Mouse (Mus musculus) urinary bladder, postnatal 10 days (tissue): ENCODE results near the gene Unc13d.
A peak's percentile ranks its signal among the peaks of the same experiment; 100 is the strongest.
"Not testable (repeated sequence)": the region's sequence is repeated elsewhere in the genome, so short reads cannot be mapped to it uniquely, and the experiment has no call there.

Experiments used
- DNase-seq: peaks from one replicate; pipeline ENCODE4 v3.0.0; 2022; ENCODE audit warnings: low spot score

The Unc13d gene

DNA sequence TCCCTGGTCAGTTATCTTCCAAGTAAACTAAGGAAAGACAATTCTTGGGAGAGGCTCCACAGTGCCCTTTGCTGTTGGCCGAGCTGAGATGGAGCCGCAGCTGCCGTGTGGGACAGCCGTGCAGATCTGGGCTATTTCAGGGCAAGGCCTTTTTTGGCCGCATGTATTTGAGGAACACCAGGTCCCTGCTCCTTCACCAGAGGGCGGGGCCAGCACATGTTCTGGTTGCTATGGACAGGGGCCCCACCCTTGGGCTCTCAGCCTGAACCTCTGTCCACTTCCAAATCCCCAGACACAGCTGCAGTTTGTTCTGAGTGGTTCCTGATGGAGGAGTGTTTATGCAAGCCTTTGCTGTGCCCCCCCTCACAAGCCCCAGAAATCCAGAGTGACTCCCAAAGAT, 22.6 kb upstream of the Unc13d start:
- DNase-seq, result no peak

DNA sequence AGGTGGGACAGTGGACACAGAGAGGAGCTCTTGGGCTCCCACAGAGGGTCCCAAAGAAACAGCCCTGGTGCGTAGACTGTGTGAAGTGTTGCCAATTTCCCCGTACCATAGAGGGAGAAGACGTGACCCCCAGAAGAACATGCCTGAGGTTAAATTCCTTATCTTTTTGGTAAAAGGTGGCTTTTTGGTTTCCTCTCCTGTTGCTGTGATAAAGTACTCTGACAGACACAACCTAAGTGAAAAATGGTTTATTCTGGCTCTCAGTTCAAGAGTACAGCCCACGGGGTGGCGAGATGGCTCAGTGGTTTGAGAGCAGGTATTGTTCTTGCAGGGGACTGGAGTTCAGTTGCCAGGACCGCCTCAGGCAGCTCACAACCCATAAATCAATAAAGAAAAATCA, 21.7 kb upstream of the Unc13d start:
- DNase-seq, result no peak

DNA sequence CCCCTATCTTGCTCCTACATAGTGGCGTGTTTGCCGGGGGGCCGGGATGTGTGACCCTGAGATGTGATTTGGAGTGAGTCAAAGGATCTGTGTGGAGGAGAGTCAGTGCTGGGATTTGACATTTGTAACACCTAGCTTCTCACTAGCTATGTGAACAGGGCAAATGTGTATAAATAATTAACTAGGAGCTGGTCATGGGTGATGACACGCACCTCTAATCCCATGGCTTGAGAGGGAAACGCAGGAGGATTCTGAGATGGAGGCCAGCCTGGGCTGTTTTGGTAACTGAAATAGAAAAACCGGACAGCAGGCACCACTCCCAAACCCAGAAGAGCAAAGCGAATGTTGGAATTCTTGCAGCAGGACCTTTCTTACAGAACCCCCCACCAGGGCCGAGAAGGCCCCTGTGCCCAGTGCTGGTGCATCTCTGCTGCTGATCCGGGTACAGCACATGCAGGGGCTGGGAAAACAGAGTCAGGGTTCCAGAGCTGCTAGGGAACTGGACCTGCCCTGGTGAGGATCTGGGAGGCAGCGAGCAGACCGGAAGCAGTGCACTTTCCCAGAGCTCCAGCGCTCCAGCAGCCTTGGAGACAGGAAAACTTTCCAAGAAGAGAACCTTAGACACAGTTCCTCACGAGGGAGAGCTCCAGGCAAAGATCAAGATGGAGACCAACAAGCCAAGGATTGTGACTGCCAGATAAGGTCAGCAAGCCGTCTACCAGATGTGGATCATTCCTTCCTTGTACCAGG, 21.1 kb upstream of the Unc13d start:
- no peak for DNase-seq

DNA sequence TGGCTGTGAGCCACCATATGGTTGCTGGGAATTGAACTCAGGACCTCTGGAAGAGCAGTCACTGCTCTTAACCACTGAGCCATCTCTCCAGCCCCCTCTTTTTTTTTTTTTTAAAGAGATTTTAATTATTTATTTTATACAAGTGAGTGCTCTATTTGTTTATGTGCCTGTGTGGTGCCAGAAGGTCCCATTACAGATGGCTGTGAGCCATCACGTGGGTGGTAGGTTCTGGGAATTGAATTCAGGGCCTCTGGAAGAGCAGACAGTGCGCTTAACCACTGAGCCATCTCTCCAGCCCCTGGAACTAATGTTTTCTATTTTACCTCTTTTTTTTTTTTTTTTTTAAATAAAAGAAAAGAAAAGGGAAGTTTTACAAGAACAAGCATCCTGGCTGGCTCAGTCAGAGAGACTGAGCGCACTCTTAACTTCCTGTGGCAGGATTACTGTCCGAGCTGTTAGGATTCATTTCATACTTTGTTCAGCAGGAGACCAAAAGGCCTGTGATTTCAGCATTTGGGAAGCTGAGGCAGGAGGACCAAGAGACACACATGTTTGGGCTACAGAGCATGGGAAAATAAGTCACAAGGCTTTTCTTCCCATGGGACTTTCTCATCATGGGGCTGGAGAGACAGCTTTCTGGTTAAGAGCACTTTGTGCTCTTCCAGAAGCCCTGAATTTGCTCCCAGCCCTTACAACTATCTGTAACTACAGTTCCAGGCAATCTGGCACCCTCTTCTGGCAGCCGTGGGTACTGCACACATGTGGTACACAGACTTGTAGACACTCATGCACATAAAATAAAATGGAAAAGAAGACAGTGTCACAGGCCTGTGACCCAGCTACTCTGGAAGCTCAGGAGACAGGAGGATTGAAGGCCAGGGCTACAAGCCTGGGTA, 18.7 kb upstream of the Unc13d start:
- no peak for DNase-seq

DNA sequence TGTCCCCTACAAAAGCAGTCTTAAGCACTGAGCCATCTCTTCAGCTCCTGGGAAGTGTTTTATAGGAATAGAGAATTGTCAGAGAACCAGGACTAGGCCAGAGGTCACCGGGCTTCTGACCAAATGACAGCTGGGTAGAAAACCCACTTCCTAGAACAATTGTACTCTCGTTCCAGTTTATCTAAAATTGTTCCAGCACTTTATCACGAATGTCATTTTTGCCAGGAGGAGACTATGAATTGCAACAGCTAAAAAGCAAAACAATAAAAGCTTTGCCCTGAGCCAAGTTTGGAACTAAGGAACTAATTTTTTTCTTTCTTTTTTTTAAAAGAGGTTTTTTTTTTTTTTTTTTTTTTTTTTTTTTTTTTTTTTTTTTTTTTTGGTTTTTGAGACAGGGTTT, 17.8 kb upstream of the Unc13d start:
- DNase-seq, result no peak

DNA sequence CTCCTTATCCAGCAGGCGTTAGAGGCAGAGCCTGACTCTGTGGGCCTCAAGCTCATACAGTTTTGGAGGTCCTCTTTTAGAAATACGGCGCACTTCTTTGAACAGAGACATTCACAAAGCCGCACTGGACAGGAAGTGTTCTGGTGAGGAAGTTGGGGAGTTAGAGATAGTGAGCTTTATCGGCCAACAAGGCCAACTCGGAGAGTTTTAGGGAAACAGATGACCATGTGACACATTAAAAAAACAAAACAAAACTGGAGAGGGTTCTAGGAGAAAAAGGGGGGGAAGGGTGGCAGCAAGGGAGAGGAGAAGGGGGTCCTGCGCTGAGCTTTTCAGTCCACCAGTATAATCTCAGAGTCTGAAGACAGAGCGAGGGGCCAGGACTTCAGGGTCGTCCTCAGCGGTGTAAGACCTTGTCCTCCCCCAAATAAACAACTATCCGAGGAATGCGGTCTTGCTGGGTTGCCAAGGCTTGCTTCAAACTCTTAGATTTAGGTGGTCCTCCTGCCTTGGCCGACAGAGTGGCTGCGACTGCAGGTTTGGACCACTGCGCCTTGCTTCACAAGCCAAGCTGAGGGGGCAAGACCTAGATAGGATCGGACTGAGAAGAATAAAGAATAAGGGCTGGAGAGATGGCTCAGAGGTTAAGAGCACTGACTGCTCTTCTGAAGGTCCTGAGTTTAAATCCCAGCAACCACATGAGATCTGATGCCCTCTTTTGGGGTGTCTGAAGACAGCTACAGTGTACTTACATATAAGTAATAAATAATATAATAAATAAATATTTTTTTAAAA, 16.2 kb upstream of the Unc13d start:
- no peak for DNase-seq

DNA sequence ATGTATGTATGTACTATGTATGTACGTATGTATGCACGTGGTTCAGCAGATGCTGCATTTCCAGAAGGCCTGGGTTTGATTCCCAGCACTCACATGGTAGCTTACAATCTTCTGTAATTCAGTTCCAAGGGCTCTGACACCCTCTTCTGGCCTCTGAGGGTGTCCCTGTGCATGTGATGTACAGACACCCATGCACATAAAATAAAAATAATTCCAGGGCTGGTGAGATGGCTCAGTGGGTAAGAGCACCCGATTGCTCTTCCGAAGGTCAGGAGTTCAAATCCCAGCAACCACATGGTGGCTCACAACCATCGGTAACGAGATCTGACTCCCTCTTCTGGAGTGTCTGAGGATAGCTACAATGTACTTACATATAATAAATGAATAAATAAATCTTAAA, 15.2 kb upstream of the Unc13d start:
- DNase-seq, result not testable (repeated sequence)

DNA sequence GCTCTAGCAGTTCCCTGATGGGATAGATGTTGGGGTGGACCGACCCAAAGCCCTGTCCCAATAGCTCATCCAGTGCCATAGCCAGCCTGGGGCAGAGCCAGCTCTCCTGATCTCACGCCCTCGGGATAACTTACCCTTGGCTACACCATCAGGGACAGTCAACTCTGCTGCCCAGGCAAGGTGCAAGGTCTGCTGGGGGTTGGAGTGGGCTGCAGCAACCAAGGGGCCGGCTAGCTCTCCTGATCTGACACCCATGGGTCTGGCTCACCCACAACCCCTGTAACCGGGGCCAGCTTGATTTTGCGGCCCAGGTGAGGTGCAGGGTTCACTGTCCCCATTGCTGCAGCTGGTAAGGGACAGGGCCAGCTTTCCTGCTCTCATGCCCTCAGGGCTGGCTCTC, 13.8 kb upstream of the Unc13d start:
- DNase-seq, result no peak

DNA sequence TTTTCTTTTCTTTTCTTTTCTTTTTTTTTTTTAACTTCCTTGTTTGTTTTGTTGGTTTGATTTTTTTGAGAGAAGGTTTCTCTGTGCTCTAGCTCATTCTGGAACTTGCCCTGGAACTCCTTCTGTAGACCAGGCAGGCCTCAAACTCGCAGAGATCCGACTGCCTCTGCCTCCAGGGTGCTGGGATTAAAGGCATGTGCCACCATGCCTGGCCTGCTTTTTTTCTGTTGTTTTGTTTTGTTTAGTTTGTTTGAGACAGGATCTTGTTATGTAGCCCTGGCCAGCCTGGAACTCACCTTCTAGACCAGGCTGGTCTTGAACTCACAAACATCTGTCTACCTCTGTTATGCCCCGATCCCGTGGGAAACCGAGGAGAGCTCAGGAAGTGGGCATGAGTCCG, 11.8 kb upstream of the Unc13d start:
- no peak for DNase-seq

DNA sequence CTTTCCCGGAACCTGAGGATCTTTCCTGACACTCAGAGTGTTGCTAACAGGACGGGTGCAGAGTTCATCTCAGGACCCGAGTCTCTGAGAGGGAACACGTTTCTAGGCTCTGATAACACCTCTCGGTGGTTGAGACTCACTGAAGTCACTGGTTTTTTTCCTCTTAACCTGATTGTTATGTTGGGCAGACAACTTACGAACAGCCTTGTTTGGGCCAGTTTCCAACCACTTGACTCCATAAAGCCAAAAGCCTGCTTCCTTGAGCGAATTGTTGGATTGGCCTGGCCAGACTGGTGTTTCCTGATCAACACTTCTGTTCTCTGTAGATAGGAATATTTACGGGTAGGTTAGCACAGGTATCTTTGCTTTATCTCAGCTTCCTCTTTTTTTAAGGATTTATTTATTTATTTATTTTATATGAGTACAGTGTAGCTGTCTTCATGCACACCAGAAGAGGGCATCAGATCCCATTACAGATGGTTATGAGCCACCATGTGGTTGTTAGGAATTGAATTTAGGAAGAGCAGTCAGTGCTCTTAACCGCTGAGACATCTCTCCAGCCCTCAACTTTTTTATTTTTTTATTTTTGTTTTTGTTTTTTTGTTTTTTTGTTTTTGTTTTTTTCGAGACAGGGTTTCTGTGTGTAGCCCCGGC, 11.1 kb upstream of the Unc13d start:
- DNase-seq, result no peak

DNA sequence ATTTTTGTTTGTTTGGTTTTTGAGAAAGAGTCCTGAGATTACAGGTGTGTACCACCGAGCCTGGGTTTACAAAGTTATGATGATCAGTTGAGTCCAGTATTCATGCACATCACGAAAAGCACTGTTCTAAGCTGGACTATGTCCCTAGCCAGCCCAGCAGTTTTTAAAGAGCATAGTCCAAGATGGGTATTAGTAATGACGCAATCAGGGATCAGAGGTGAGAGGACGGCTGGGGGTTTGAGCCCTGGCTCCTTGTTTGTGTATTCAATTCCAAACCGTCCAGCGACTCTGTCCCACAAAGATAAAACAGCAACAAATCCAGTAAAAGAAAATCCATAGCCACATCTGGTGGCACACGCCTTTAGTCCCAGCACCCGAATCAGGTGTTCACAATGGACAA, 10.4 kb upstream of the Unc13d start:
- no peak for DNase-seq

DNA sequence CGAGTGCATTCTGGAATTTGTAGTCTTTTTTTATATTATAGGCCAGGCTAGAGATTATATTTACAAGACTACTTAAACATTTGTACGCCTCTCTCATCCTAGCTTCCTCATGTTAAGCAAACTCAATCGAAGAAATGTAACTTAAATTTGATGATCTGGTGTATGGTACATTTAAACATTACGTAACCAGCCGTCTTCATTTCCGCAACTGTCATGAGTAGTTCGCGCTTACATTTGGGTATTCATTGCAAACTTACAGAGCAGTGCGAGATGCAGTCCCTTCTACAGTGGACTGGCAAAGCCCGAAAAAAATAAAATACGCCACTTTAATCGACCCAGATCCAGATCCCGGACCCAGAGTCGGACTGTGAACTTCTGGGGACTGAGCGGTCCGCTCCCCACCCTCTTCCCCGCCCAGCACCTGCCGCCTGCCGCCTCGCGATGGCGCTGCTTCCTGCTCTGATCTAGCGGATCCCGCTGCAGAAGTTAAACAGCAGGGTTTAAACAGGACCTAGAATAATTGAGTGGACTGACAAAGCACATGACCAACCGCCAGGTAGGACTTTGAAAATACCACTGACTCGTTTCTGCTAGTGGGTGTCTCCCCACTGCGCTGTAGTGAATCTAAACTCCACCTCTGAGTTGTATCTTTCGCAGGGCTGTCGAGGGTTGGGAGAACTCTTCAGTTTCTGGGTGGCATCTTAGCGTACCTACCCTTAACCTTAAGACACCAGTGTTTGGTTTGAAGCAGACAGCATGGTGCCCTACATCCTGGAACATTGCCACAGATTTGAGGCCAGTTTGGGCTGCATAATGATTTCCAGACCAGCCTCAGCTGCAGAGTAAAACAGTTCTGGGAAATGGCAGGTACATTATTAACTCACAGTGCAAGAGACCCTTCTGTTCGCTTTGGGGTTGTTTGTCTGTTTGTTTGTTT, 9.7 kb upstream of the Unc13d start:
- no peak for DNase-seq

DNA sequence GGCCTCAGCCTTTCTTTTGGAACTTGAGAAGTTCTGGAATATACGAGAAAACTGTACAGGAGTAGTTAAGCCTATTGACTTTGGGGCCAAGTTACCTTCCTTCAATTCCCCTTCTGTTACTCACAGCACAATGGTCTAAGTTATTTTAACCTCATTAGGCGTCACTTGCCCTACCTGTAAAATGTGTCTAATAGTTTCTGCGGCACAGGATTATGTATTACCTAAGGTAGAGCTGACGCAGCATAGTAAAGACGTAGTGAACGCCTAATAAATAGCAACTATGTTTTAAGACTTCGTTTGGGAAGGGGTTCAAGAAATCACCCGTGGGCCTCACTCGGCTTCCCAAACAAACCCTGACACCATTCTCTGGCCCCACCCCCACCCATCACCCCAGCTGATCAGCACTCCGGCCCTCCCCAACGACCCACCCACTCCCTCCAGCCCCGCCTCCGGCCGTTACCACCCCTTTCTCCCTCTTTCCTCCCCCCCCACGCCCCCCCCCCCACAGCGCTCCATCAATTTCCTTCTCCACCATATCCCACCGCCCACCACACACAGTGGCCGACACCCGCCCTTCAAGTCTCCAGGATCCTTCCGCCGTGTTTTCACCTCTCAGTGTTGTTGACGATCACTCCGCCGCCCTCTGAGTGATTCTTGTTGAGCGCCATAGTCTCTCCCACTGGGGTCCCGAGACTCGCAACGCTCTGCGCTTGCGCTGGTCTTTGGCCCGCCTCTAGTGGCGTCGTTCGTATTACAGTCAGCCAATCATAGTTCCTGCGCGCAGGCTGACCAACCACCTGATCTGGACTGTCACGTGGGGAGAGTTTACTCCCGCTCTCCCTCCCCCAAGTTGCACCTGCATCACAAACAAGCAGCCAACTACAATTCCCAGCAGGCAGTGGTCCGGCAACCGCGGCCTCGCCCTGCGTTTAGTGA, 8.8 kb upstream of the Unc13d start, which contains the start of gene Wbp2:
Gene Wbp2, minus strand, starts transcription at position 738 of the 936 bp plus-strand sequence.
- peak; percentile 88 for DNase-seq

DNA sequence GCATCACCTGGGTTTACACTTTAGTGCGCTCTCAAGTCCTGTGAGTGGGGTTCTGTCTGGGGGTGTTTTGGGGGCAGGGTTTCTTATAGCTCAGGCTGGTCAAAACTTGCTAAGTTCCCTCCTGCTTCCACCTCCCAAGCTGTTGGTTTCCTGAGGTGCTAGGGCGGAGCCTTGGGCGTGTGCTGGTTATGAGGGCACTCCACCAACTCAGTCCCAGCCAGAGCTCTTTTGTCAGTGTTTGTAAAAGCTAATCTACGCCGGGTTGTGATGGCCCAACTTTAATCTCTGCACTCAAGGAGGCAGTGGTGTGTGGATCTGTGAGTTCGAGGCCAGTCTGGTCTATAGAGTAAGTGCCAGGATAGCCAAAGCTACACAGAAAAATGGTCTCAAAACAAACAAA, 6.4 kb upstream of the Unc13d start:
- no peak for DNase-seq

DNA sequence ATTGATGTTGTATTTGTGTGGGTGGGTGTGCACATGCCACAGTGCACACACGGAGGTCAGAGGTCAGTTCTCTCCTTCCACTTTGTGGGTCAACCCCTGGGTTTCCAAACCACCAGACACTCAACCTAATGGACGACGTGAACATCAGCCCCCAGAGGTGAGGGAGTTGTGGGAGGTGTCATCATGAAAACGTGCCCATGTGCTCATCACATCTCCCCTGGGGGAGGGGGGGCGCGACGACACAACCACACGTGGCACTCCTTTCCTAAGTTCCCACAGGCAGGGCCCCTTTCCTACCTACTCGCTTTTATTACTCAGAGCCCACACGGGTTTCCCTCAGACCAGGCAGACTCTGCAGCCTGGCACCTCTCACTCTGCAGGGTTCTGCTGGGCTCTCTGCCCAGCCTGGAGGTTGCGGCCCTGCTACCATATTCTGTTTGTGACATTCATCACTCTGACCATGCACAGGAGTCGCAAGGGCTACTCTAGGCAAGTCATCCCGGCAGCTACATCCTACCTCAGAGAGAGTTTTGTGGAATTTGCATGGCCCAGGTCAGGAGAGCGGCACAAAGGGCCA, 5.4 kb upstream of the Unc13d start:
- DNase-seq, result no peak

DNA sequence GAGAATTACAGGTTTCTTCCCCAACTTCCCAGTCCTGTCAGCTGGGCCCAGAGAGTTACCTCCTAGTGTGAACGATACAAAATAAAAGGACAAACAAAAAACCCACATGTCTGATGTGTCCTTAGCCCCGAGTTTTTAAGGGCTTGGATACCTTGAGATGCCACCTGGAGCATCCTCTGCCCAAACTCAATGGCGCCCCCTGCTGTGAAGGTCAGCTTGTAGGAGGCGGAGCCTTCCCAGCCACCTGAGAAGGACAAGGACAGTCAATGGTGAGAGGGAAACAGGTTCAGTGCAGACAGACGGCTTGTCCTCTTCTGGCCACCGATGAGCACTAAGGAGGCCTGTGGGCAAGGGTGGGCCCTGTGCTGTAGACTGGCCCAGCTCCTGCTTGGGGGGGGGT, 3.3 kb upstream of the Unc13d start:
- DNase-seq, result no peak

DNA sequence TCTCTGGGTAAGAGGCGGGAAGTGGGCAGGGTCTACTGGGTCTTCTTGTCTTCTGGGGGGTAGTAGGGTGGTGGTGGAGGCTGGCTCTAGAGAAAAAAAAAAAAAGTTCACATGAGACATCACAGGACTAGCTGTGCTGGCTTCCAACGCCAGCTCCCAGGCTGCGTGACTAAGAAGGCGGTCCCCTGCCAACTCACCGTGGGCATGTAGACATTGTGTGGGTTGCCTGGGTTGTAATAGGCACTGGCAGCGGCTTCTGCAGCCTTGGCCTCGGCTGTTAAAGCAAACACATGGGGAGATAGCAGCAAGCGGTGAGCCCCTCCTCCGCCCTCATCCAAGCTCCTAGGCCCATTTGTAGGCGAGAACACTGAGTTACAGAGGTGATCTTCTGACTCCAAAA, 1.8 kb upstream of the Unc13d start:
- DNase-seq, result no peak

DNA sequence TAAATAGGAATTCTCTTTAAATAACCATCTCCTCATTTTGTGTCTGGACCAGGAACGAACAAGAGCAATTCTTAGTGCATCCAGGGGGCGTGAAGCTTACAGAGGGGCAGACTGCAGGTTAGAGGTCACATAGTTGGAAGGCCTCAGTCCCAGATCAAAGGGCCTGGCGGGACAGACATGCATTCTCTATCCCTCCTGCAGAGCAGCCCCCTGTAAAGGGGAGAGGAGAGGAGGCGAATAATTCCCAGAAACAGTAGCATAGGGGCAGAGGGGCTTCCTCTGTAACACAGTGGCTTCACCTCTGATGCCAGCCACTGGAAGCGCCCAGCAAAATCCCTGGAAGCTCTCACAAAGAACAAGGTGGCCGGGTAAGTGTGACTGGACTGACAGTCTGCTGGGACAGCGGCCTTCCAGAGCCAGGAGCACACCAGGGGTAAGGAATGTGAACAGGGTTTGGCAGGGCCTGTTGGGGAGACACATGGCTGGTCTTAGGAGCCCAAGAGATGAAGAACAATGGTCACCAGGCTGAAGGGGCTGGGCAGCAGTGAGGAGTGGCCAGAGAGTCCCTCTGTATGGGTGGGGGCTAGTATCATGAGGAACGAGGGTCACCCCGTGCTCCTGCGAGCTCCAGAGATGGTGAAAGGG, 1.0 kb upstream of the Unc13d start:
- no peak for DNase-seq

DNA sequence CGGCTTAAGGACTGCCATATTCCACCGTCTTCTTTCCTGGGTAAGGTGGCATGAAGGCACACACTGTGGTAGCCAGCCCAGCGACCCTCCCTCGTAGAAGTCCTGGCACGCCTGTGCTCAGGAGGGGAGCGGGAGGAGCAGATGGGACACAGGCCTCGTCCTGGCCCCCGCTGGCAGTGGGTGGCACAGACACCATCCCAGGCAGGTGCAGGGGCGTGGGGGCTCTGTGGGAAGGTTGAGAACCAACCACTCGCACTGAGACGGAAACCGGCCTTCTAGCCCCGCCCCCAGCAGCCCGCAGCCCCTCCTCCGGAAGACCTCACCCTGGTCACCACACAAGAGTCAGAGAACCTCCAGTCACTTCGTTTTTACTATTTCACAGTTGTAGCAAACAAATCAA, 460 bp upstream of the Unc13d start:
- no peak for DNase-seq
